Mouse (Mus musculus) cerebellum, adult 2 months (tissue): ENCODE measurements at regions not wholly inside any gene's neighbourhood (a gene's known extent, or its start where the extent isn't known, plus 50 kb on each side); places are given as distances from the start of the nearest gene placed in this dataset.
"Not testable (repeated sequence)": the region's sequence is repeated elsewhere in the genome, so short reads cannot be mapped to it uniquely, and the experiment has no call there.

ENCODE experiments used
- DNase-seq, 2 experiments: peaks; one replicate each; pipeline ENCODE4 v3.0.0; 2021
- H3K27ac ChIP-seq: fragments of 200-500 bp; 2 replicates; pipeline ENCODE4 v1.5.1; 2012; ENCODE audit warnings: low read length, control low read depth, inconsistent platforms; ENCODE audit not compliant: insufficient read depth
- H3K27me3 ChIP-seq: fragments of 200-500 bp; 2 replicates; pipeline ENCODE4 v1.6.1; 2012; ENCODE audit warnings: inconsistent platforms, mild to moderate bottlenecking, low read length, moderate library complexity; ENCODE audit not compliant: control insufficient read depth, insufficient read depth
- H3K4me1 ChIP-seq: fragments of 200-500 bp; 2 replicates; pipeline ENCODE4 v1.6.1; 2011; ENCODE audit warnings: low read length; ENCODE audit not compliant: control insufficient read depth, insufficient read depth
- H3K4me3 ChIP-seq: fragments of 200-500 bp; replicated peaks from 2 replicates; pipeline ENCODE3; 2011; ENCODE audit warnings: mild to moderate bottlenecking, low read depth, low read length, control low read depth; ENCODE audit not compliant: insufficient read depth
- CTCF ChIP-seq: fragments of 200-500 bp; IDR thresholded peaks from 2 replicates; pipeline ENCODE4 v1.5.1; 2011; ENCODE audit warnings: low read depth, mild to moderate bottlenecking, control low read depth, low read length, moderate library complexity, borderline replicate concordance; ENCODE audit not compliant: insufficient read depth
- POLR2A ChIP-seq: fragments of 200-500 bp; IDR thresholded peaks from 2 replicates; pipeline ENCODE4 v1.6.1; 2011; ENCODE audit warnings: low read length, control low read depth, borderline replicate concordance; ENCODE audit not compliant: insufficient read depth
- WGBS: fragments of 180-500 bp; shearing (Covaris S2); methylation state at CpG from one replicate; pipeline ENCODE4 v1.1.7; 2018; 5-methylcytosine and 5-hydroxymethylcytosine counted together

- Histone ChIP-seq H3K4me1 (no peaks in the 10 kb centered on the region), H3K27ac (no peak overlapping the region), H3K4me3 (no peak overlapping the region), H3K27me3 (no peaks in the 10 kb centered on the region)
- WGBS = 88% methylated on average over 2 of the region's 2 CpGs
- no peak for DNase-seq
- TF ChIP-seq POLR2A = no peak
- no peak for TF ChIP-seq CTCF
These were observed 163.3 kb downstream of the Teddm3 start for GRCm38 (mm10) chr16:20990524-20990923.

DNA sequence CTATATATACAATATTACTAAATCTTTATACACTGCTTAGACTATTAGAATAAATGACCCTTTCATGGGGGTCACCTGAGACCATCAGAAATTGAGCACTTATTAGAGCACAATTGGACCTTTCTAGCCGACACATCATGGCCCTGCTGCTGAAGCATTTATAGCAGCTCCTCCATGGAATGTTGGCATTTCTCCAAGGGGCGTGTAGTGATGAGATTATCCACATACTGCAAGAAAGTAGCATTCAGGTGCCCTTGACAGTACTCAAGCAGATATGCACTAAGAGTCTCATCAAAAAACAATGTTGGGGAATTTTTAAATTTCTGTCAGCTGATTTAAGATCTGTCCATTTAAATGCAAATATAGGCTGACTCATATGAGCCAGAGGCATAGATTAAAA, 178.4 kb downstream of the Teddm3 start:
- H3K27me3 ChIP-seq = no peaks in the 10 kb centered on the region
- DNase-seq = no peak
- no peaks in the 10 kb centered on the region for H3K4me1 ChIP-seq
- H3K27ac ChIP-seq = no peak overlapping the region
- TF ChIP-seq POLR2A (no peak), CTCF (no peak)
- WGBS = 15% methylated on average over 2 of the region's 2 CpGs
- no peak overlapping the region for H3K4me3 ChIP-seq

- DNase-seq = no peak
- no peaks in the 10 kb centered on the region for H3K4me1 ChIP-seq
- H3K27me3 ChIP-seq = no peaks in the 10 kb centered on the region
- no peak overlapping the region for H3K4me3 ChIP-seq
- TF ChIP-seq POLR2A = no peak
- no peak overlapping the region for H3K27ac ChIP-seq
These were observed 181.4 kb downstream of the Teddm3 start for GRCm38 (mm10) chr16:20972442-20972841.

GRCm38 (mm10) chr16:20958905-20959304, 194.9 kb downstream of the Teddm3 start:
- 17% methylated on average over 10 of the region's 10 CpGs for WGBS
- H3K27me3 ChIP-seq = no peaks in the 10 kb centered on the region

DNA sequence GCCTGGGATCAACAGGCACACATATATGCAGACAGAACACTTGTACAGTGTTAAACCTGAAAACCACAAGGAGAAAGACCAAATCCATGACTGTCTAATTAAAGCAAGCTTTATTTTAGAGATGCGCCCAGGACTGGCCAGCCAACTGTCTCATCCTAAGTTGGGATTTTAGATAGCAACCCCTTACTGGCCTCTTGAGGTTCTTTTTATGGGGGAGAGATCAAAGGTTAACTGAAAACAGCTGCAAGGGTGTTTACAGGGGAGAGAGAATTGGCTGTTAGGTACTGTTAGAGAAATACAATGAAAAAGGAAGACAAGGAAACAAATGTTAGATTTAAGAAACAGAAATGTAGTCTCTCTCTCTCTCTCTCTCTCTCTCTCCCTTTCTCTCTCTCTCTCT, 202.4 kb upstream of the Thpo start:
- Histone ChIP-seq H3K27me3 (no peaks in the 10 kb centered on the region), H3K4me3 (no peak overlapping the region), H3K27ac (no peak overlapping the region), H3K4me1 (no peaks in the 10 kb centered on the region)
- 93% methylated on average over 1 of the region's 1 CpGs for WGBS
- no peak for DNase-seq
- TF ChIP-seq POLR2A (no peak), CTCF (no peak)

More at GRCm38 (mm10) chr16:20958905-20959304, 194.9 kb downstream of the Teddm3 start:
- peak; percentile 13 to 15 for DNase-seq
- TF ChIP-seq POLR2A = no peak
- TF ChIP-seq CTCF = no peak
- Histone ChIP-seq H3K4me1 (no peaks in the 10 kb centered on the region), H3K27ac (no peak overlapping the region), H3K4me3 (no peak overlapping the region)

GRCm38 (mm10) chr16:20934846-20935245, 200.5 kb upstream of the Thpo start:
- H3K27ac ChIP-seq, DNase-seq, H3K4me3 ChIP-seq, H3K4me1 ChIP-seq, H3K27me3 ChIP-seq: not testable (repeated sequence)

DNA sequence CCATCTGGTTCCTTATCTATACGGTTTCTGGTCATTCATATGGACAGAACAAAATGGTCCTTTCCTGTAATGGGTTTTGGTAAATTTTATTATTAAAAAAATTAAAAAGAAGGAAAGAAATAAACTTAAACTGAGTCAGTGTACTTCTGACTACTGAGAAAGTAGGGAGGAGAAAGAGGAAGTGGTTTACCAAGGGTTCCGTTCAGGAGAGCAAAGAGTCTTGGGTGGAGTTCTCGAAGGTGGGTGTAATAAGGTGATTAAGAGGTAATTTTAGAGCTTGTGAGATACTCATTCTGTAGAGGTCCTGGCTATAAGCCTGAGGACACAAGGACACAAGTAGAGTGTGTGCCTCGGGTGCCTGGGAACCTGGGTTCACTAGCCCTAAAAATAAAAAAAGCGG, 195.7 kb upstream of the Thpo start:
- not testable (repeated sequence) for H3K27ac ChIP-seq, H3K4me1 ChIP-seq, H3K27me3 ChIP-seq, H3K4me3 ChIP-seq, DNase-seq
- WGBS = 93% methylated on average over 5 of the region's 5 CpGs

DNA sequence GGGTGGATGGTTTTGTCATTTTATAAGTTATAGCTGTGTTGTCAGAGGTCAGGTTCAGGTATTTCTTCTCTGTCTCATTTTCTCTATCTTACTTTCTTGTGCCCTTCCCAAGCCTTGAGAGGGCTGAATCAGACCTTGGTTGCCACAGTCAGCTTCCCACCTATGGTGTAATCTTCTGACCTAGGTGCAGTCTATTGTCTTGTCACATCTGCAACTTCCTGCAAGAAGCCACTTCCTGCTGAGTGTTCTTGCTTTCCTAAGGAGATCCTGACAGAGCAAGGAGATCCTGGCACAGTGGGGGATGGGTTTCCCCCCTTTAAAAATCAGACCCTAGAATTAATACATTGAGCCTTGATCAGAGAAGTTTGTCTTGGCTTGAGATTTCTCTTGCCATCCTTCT, 191.5 kb upstream of the Thpo start:
- H3K27ac ChIP-seq, H3K4me1 ChIP-seq, H3K27me3 ChIP-seq, H3K4me3 ChIP-seq, DNase-seq: not testable (repeated sequence)

DNA sequence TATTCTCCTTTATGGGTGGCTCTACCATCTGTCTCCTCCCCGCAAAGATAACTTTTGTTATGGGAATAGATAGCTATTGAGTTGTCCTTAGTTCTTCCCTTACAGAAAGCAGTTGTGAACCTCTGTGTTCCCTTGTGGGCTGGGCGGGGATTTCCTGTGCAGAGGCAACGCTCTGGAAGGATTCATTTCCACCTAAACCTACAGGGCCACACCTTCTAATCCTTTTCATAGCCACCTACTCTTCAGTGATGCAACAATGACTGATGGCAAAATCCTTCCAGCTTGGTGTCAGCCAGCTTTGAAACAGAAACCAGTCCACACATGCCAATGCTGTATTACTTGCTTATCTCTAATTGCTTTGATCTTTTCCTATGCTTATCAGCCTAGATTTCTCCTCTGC, 176.6 kb upstream of the Thpo start:
- H3K27me3 ChIP-seq, DNase-seq, H3K4me3 ChIP-seq, H3K27ac ChIP-seq, H3K4me1 ChIP-seq: not testable (repeated sequence)
- WGBS = 90% methylated on average over 3 of the region's 3 CpGs
